Mouse (Mus musculus): Measurements from ENCODE around the gene Psma6. TPM values are rescaled to one million over a fixed set of nuclear protein-coding genes. Genes with fewer than 3 reads are reported as not detected.

The Psma6 gene
- polyA plus RNA-seq, 1 experiment from 2014 or later, result 409 TPM

- no peak for DNase-seq (ENCODE audit: low spot score)
- Histone ChIP-seq H3K27me3 (ENCODE audit: insufficient read depth, poor library complexity, severe bottlenecking) (no peaks in the 10 kb centered on the region), H3K9me3 (no peaks in the 10 kb centered on the region), H3K27ac (peak overlapping the region; percentile 95), H3K4me3 (peak overlapping the region; percentile 97), H3K4me1 (peaks cover 17% of the 10 kb centered on the region), H3K36me3 (no peaks in the 10 kb centered on the region; the same call in 1 of the 2 replicates)
- WGBS, result 63% methylated on average over 9 of the region's 9 CpGs
These were observed 13.7 kb downstream of the Psma6 start for GRCm38 (mm10) chr12:55397544-55398239.

GRCm38 (mm10) chr12:55398240-55399127, 14.5 kb downstream of the Psma6 start:
- Histone ChIP-seq H3K4me1 (peaks cover 17% of the 10 kb centered on the region), H3K9me3 (no peaks in the 10 kb centered on the region), H3K4me3 (peak overlapping the region; percentile 97), H3K27me3 (ENCODE audit: insufficient read depth, poor library complexity, severe bottlenecking) (no peaks in the 10 kb centered on the region), H3K27ac (peak overlapping the region; percentile 95), H3K36me3 (peaks cover 4% of the 10 kb centered on the region; the same call in 1 of the 2 replicates)
- DNase-seq (ENCODE audit: low spot score), result peak; percentile 97
- WGBS, result 2% methylated on average over 51 of the region's 51 CpGs

- H3K9me3 ChIP-seq, result no peaks in the 10 kb centered on the region
- peaks cover 11% of the 10 kb centered on the region; the same call in 1 of the 2 replicates for H3K36me3 ChIP-seq
- WGBS, result 2% methylated on average over 20 of the region's 20 CpGs
- no peaks in the 10 kb centered on the region for H3K27me3 ChIP-seq (ENCODE audit: insufficient read depth, poor library complexity, severe bottlenecking)
- peak overlapping the region; percentile 97 for H3K4me3 ChIP-seq
- peak overlapping the region; percentile 95 for H3K27ac ChIP-seq
- no peak for DNase-seq (ENCODE audit: low spot score)
- H3K4me1 ChIP-seq, result peaks cover 17% of the 10 kb centered on the region
These were observed 15.2 kb downstream of the Psma6 start for GRCm38 (mm10) chr12:55399128-55399677.

GRCm38 (mm10) chr12:55407888-55408287, 23.9 kb downstream of the Psma6 start:
- 39% methylated on average over 5 of the region's 5 CpGs for WGBS
- Histone ChIP-seq H3K4me3 (no peak overlapping the region), H3K4me1 (peaks cover 5% of the 10 kb centered on the region; the same call in 1 of the 2 replicates), H3K27me3 (ENCODE audit: insufficient read depth, poor library complexity, severe bottlenecking) (no peaks in the 10 kb centered on the region), H3K36me3 (peaks cover 65% of the 10 kb centered on the region), H3K9me3 (no peaks in the 10 kb centered on the region), H3K27ac (no peak overlapping the region)
- no peak for DNase-seq (ENCODE audit: low spot score)

- DNase-seq (ENCODE audit: low spot score), result no peak
- Histone ChIP-seq H3K4me1 (no peaks in the 10 kb centered on the region), H3K27ac (no peak overlapping the region), H3K9me3 (no peaks in the 10 kb centered on the region), H3K36me3 (peaks cover 93% of the 10 kb centered on the region), H3K27me3 (ENCODE audit: insufficient read depth, poor library complexity, severe bottlenecking) (no peaks in the 10 kb centered on the region), H3K4me3 (no peak overlapping the region)
- 90% methylated on average over 5 of the region's 5 CpGs for WGBS
These were observed 31.2 kb downstream of the Psma6 start for GRCm38 (mm10) chr12:55415255-55415654.

- Histone ChIP-seq H3K36me3 (peaks cover 93% of the 10 kb centered on the region), H3K27ac (no peak overlapping the region), H3K27me3 (ENCODE audit: insufficient read depth, poor library complexity, severe bottlenecking) (no peaks in the 10 kb centered on the region), H3K4me1 (no peaks in the 10 kb centered on the region), H3K4me3 (no peak overlapping the region), H3K9me3 (no peaks in the 10 kb centered on the region)
- WGBS, result 90% methylated on average over 1 of the region's 1 CpGs
- no peak for DNase-seq (ENCODE audit: low spot score)
These were observed 31.7 kb downstream of the Psma6 start for GRCm38 (mm10) chr12:55415762-55416161.

- 88% methylated on average over 24 of the region's 24 CpGs for WGBS
- Histone ChIP-seq H3K27ac (no peak overlapping the region), H3K9me3 (no peaks in the 10 kb centered on the region), H3K4me1 (0 out of 2 replicates have a peak, but pooled peaks cover 5% of the 10 kb centered on the region), H3K4me3 (no peak overlapping the region), H3K36me3 (peaks cover 54% of the 10 kb centered on the region), H3K27me3 (ENCODE audit: insufficient read depth, poor library complexity, severe bottlenecking) (no peaks in the 10 kb centered on the region)
- no peak for DNase-seq (ENCODE audit: low spot score)
These were observed 36.2 kb downstream of the Psma6 start for GRCm38 (mm10) chr12:55420220-55420619.

- H3K27ac ChIP-seq, result no peak overlapping the region
- H3K27me3 ChIP-seq (ENCODE audit: insufficient read depth, poor library complexity, severe bottlenecking), result no peaks in the 10 kb centered on the region
- WGBS, result 36% methylated on average over 3 of the region's 3 CpGs
- peaks cover 35% of the 10 kb centered on the region for H3K36me3 ChIP-seq
- H3K4me1 ChIP-seq, result 0 out of 2 replicates have a peak, but pooled peaks cover 5% of the 10 kb centered on the region
- H3K9me3 ChIP-seq, result no peaks in the 10 kb centered on the region
- DNase-seq (ENCODE audit: low spot score), result no peak
- H3K4me3 ChIP-seq, result no peak overlapping the region
These were observed 38.0 kb downstream of the Psma6 start for GRCm38 (mm10) chr12:55422057-55422456.

GRCm38 (mm10) chr12:55426300-55426699, 42.3 kb downstream of the Psma6 start:
- Histone ChIP-seq H3K4me1 (0 out of 2 replicates have a peak, but pooled peaks cover 5% of the 10 kb centered on the region), H3K36me3 (no peaks in the 10 kb centered on the region), H3K27me3 (ENCODE audit: insufficient read depth, poor library complexity, severe bottlenecking) (no peaks in the 10 kb centered on the region), H3K9me3 (no peaks in the 10 kb centered on the region), H3K4me3 (no peak overlapping the region), H3K27ac (no peak overlapping the region)
- WGBS, result 86% methylated on average over 7 of the region's 7 CpGs
- DNase-seq (ENCODE audit: low spot score), result no peak

GRCm38 (mm10) chr12:55429201-55429600, 45.2 kb downstream of the Psma6 start:
- WGBS, result 85% methylated on average over 8 of the region's 8 CpGs
- H3K4me3 ChIP-seq, result no peak overlapping the region
- H3K4me1 ChIP-seq, result peaks cover 2% of the 10 kb centered on the region; the same call in 1 of the 2 replicates
- H3K27me3 ChIP-seq (ENCODE audit: insufficient read depth, poor library complexity, severe bottlenecking), result no peaks in the 10 kb centered on the region
- H3K27ac ChIP-seq, result no peak overlapping the region
- no peak for DNase-seq (ENCODE audit: low spot score)
- no peaks in the 10 kb centered on the region for H3K9me3 ChIP-seq
- H3K36me3 ChIP-seq, result no peaks in the 10 kb centered on the region

- WGBS, result 70% methylated on average over 4 of the region's 4 CpGs
- Histone ChIP-seq H3K9me3 (no peaks in the 10 kb centered on the region), H3K27me3 (ENCODE audit: insufficient read depth, poor library complexity, severe bottlenecking) (no peaks in the 10 kb centered on the region), H3K4me1 (peaks cover 2% of the 10 kb centered on the region; the same call in 1 of the 2 replicates), H3K36me3 (no peaks in the 10 kb centered on the region), H3K4me3 (no peak overlapping the region), H3K27ac (no peak overlapping the region)
- no peak for DNase-seq (ENCODE audit: low spot score)
These were observed 45.9 kb downstream of the Psma6 start for GRCm38 (mm10) chr12:55429956-55430355.

GRCm38 (mm10) chr12:55432284-55432919, 48.4 kb downstream of the Psma6 start:
- WGBS, result 89% methylated on average over 7 of the region's 7 CpGs
- Histone ChIP-seq H3K4me3 (no peak overlapping the region), H3K36me3 (no peaks in the 10 kb centered on the region), H3K27ac (no peak overlapping the region), H3K27me3 (ENCODE audit: insufficient read depth, poor library complexity, severe bottlenecking) (no peaks in the 10 kb centered on the region), H3K4me1 (peaks cover 16% of the 10 kb centered on the region), H3K9me3 (no peaks in the 10 kb centered on the region)
- no peak for DNase-seq (ENCODE audit: low spot score)
